Mouse (Mus musculus) mouse embryonic stem cell (cell line): ENCODE results near the gene Clip1.
"Not testable (repeated sequence)": the region's sequence is repeated elsewhere in the genome, so short reads cannot be mapped to it uniquely, and the experiment has no call there.

Source experiments
- in situ Hi-C, 2 experiments: fragments of 300-500 bp; cut with MboI; formaldehyde crosslinking; loops; 1 replicate in 1 of 2; 3 replicates in 1 of 2; pipeline ENCODE4 v1.14.3; 2019 to 2020; ENCODE audit warnings: low sequenced_read_pairs in 2 of 2, low pct_unique_long_range_greater_than_20kb in 1 of 2, mixed read lengths in 1 of 2; ENCODE audit not compliant: unreplicated experiment in 1 of 2

Clip1 gene

GRCm38 (mm10) chr5:123684221-123685144 lies at the start of gene Clip1:
Clip1 (minus strand) TSS chr5:123684618.
- in situ Hi-C loops, result no loop called here

DNA sequence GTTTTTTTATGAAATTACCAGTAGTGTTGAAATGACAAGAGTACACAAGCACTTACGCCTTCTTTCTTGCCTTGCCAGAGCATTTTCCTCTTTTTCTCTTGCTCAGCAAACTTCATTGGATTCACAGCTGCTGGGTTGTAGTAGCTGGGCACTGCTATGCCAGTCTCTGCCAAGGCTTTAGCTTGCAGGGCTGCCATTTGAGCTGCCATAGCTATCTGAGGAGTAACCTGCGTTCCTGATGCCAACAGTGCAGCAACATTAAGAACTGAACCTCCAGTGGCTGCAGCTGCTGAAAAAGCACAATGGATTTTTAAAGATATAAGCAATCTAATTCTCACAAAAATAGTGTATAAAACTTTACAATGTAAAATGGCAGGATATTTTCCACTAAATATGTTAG lies 46.6 kb upstream of the Clip1 start:
- in situ Hi-C loops, result no loop called here

DNA sequence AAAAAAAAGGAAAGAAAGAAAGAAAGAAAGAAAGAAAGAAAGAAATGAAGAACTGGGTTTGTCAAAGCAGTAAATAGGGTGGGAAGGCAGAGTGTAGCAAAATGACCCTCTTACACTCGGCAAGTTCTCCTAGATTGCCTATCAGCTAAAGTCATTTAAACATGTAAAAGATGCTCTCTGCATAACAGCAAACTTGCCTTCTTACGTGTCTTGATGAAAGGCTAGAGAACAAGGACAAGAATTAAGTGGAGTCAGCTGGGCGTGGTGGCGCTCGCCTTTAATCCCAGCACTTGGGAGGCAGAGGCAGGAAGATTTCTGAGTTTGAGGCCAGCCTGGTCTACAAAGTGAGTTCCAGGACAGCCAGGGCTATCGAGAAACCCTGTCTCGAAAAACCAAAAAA lies 39.4 kb upstream of the Clip1 start:
- in situ Hi-C loops, result not testable (repeated sequence)

DNA sequence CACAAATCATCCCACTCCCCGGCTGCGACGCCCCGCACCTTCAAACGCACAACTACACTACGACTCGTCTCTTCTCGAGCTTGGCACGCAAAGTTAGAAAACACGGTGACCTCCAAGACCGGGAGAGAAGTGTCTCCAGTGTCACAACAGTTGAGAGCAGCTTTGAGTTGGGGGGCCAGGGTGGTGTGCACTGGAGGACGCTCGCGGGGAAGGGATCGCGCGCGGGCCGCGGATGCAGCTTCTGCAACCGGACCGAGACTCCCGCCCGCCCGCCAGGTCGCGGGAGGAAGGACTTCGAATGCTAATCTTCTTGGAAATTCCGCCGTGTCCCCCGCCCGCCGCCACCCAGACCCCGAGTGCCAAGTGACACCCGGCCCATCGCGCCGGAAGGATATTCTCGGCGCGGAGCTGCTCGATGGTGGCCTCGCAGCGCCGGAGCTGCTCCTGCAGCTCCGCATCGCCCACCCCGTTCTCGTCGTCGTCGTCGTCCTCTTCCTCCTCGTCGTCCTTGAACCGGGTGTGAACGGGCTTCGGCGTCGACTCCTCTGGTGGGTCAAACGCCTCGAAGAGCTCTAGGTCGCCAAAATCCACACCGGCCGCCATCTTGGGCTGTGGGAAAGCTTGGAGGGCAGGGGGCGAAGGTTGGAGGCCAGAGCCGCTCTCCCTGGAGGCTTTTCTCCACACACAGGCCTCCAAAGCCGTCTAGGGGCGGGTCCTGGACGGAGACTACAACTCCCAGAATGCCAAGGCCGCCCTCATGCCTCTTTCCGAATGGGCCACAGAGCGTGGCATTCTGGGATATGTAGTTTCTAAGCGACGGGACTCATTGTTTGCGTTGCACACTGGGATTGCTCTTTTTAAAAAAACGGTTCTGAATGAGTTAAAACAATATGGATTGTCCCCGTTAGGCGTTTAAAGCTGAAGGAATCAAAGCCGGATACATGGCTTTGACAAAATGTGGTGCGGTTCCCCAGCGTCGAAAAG lies 36.2 kb upstream of the Clip1 start, which contains the start of gene Zcchc8:
TSS of gene Zcchc8 (minus strand) at position 773 of the 984 bp plus-strand sequence.
- in situ Hi-C loops, result no loop called here

DNA sequence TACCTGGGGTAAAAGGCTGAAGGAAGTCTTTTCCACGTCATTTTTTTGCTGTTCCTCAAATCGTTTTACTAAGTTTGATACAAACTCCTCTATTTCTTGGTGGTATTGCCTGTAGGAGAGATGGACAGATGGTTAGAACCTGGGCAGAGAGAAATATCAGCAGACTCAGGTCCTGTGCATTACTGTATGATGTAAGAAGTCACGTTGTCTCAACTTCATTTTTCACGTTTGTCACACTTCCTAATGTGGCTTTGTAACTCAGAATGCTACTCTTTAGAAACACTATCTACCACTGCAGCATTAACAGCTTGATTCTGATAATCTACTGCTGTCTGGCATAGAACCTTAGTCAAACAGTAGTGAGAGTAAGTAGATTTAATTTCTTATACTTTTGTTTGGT lies 30.2 kb upstream of the Clip1 start:
- in situ Hi-C loops, result no loop called here

DNA sequence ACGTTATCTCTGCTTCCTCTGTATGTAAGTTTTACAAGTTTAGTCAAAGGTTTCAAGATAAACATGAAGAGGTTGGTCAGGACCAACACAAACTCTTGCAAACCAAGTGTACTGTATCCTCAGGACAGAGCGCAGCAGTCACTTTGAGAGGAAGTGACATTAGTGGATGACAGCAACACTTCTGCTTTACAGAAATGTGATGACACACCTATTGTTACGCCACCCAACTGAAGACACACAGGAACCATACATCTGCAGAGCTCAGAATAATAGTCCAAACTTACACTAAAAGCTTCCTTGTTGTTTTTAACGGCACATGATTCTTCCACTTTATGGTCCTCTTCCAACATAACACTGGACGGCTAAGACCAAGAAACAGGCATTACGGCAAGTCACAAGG lies 29.4 kb upstream of the Clip1 start:
- in situ Hi-C loops, result no loop called here

GRCm38 (mm10) chr5:123709571-123709970 lies 25.2 kb upstream of the Clip1 start:
- in situ Hi-C loops, result no loop called here

- in situ Hi-C loops, result no loop called here
Measured at GRCm38 (mm10) chr5:123708598-123708997, 24.2 kb upstream of the Clip1 start.

- in situ Hi-C loops, result no loop called here
Measured at GRCm38 (mm10) chr5:123700625-123701024, 16.2 kb upstream of the Clip1 start.

GRCm38 (mm10) chr5:123699198-123699597 lies 14.8 kb upstream of the Clip1 start:
- in situ Hi-C loops, result loop anchor here in 1 of 2 experiments (5.0 kb wide), 1 partner anchor 72 kb away; no protein-coding TSS in a partner anchor

DNA sequence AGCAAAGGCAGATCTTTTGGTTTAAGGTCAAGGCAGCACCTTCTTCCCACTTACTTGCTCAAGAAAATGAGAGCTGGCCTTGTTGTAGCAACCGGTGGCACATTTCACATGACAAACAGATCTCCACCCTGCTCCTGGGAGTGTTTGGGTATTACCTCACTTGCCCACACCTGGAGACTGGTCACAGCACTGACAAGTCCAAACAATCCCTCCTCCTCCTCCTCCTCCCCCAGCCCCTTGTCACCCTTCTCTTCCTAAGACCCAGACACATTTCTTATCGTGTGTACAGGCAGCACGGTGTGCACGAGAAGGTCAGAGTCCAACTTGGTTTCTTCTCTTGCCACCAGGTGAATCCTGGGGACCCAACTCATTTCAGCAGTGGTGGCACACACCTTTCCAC lies 12.5 kb upstream of the Clip1 start:
- in situ Hi-C loops, result loop anchor here in 1 of 2 experiments (5.0 kb wide), 1 partner anchor 70 kb away; no protein-coding TSS in a partner anchor

DNA sequence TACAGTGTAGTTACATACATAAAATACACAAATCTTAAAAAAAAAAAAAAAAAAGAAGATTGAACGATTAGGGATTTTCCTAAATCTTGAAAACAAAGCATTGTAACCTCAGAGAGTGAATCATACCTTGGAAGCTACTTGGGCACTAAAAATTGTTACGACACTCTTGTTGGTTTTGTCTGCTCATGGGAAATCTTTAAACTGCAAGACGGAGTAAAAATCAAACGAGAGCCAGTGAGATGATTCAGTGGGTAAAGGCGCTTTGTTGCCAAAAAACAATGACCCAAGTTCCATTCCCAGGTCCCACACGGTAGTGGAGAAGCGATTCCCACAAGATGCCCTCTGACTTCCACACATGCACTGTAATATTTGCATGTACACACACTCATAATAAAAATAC lies 11.8 kb upstream of the Clip1 start:
- in situ Hi-C loops, result loop anchor here in 1 of 2 experiments (5.0 kb wide), 1 partner anchor 69 kb away; no protein-coding TSS in a partner anchor

DNA sequence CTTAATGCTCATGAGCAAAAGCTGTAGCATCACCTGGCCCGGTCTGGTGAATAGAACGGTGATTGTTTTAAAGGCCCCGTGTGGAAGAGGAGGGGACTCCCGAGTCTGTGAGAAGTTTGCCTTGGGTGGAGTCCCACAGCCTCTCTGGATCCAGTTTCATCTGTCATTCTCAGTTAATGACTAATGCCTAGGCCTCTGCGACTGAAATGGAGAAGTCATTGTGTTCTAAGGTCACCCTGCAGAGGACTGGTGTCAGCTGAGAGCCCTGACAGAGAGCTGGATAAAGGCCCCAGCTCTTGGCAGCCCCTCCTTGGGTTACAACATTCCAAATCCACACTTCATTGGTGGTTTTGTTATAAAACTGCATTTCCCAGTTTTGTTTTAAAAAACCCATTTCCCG lies 10.1 kb upstream of the Clip1 start:
- in situ Hi-C loops, result no loop called here

- in situ Hi-C loops, result no loop called here
Measured at GRCm38 (mm10) chr5:123683377-123684220, 819 bp downstream of the Clip1 start.

- in situ Hi-C loops, result no loop called here
Measured at GRCm38 (mm10) chr5:123683043-123683376, 1.4 kb downstream of the Clip1 start.

GRCm38 (mm10) chr5:123682372-123682771 lies 2.0 kb downstream of the Clip1 start:
- in situ Hi-C loops, result no loop called here

- in situ Hi-C loops, result no loop called here
Measured at GRCm38 (mm10) chr5:123679546-123680263, 4.7 kb downstream of the Clip1 start.

GRCm38 (mm10) chr5:123679106-123679505 lies 5.3 kb downstream of the Clip1 start:
- in situ Hi-C loops, result no loop called here
